Mouse (Mus musculus): ENCODE data around the gene Ankrd34a. TPM values are rescaled to one million over a fixed set of nuclear protein-coding genes. Genes with fewer than 3 reads are reported as not detected.

The Ankrd34a gene
- total and polyA plus RNA-seq, 2 experiments from 2014 or later: 1.2 to 6.8 TPM

DNA sequence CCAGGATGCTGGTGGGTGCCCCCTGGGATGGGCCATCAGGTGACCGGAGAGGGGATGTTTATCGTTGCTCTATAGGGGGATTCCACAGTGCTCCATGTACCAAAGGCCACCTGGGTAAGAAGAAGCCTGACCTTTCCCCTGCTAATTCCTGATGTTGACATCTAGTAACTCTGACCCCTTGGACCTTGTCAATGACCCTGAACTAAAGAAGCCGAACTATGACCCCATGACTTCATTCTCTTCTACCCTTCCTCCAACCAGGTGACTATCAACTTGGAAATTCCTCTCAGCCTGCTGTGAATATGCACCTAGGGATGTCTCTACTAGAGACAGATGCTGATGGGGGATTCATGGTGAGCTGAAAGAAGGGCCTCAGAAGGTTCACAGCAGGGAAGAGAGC, 50.9 kb downstream of the Ankrd34a start:
- Histone ChIP-seq H3K4me1 (ENCODE audit: control insufficient read depth, insufficient read depth) (no peaks in the 10 kb centered on the region), H3K9me3 (replicated peaks; ENCODE audit: control insufficient read depth, low read length) (no peaks in the 10 kb centered on the region), H3K4me3 (ENCODE audit: low read depth, low read length) (no peak overlapping the region), H3K27ac (ENCODE audit: low read depth) (no peak overlapping the region), H3K9ac (replicated peaks; ENCODE audit: low read depth, low read length) (no peak overlapping the region), H3K27me3 (ENCODE audit: control insufficient read depth, insufficient read depth, low read length) (no peaks in the 10 kb centered on the region), H3K36me3 (replicated peaks; ENCODE audit: control insufficient read depth, insufficient read depth, low read length) (peaks cover 17% of the 10 kb centered on the region), H3K4me2 (ENCODE audit: low read depth, low read length) (no peak overlapping the region)
- DNase-seq (ENCODE audit: low spot score) (no peak), ATAC-seq (ENCODE audit: insufficient read depth, low read depth) (no peak)
- 83% methylated on average over 3 of the region's 3 CpGs for WGBS
- no peak for TF ChIP-seq EP300 (IDR thresholded peaks at IDR 0.05; ENCODE audit: low read depth)
- TF ChIP-seq CTCF (IDR thresholded peaks at IDR 0.05; ENCODE audit: low read depth): no peak

Other genes with a start within 250 kb of the Ankrd34a start
- not detected in 2 replicates for gene BC107364, start 144.3 kb upstream of the Ankrd34a start, total RNA-seq (2014; rRNA removed; ENCODE audit: low replicate concordance)
- 0.40 and 0.41 TPM in 2 replicates for gene BC107364, start 144.3 kb upstream of the Ankrd34a start, polyA plus RNA-seq (2015; fragmentation: Nextera tagmentation; extraction: Ambion mirVana)
- gene Hfe2, start 71.5 kb upstream of the Ankrd34a start, total RNA-seq (2014; rRNA removed; ENCODE audit: low replicate concordance): 68.1 and 81.3 TPM in 2 replicates
- 24.7 and 25.9 TPM in 2 replicates for gene Hfe2, start 71.5 kb upstream of the Ankrd34a start, polyA plus RNA-seq (2015; fragmentation: Nextera tagmentation; extraction: Ambion mirVana)
- 1,058 and 1,196 TPM in 2 replicates for gene Txnip, start 38.7 kb upstream of the Ankrd34a start, total RNA-seq (2014; rRNA removed; ENCODE audit: low replicate concordance)
- 332 and 600 TPM in 2 replicates for gene Txnip, start 38.7 kb upstream of the Ankrd34a start, polyA plus RNA-seq (2015; fragmentation: Nextera tagmentation; extraction: Ambion mirVana)
- not detected in 2 replicates for gene Gm16253, start 19.7 kb upstream of the Ankrd34a start, total RNA-seq (2014; rRNA removed; ENCODE audit: low replicate concordance)
- 1.1 and 1.2 TPM in 2 replicates for gene Gm16253, start 19.7 kb upstream of the Ankrd34a start, polyA plus RNA-seq (2015; fragmentation: Nextera tagmentation; extraction: Ambion mirVana)
- gene Polr3gl, start 2.5 kb upstream of the Ankrd34a start, total RNA-seq (2014; rRNA removed; ENCODE audit: low replicate concordance): 10.3 and 13.1 TPM in 2 replicates
- 37.1 and 38.7 TPM in 2 replicates for gene Polr3gl, start 2.5 kb upstream of the Ankrd34a start, polyA plus RNA-seq (2015; fragmentation: Nextera tagmentation; extraction: Ambion mirVana)
- 33.1 and 50.6 TPM in 2 replicates for gene Lix1l, start 4.5 kb downstream of the Ankrd34a start, total RNA-seq (2014; rRNA removed; ENCODE audit: low replicate concordance)
- gene Lix1l, start 4.5 kb downstream of the Ankrd34a start, polyA plus RNA-seq (2015; fragmentation: Nextera tagmentation; extraction: Ambion mirVana): 3.6 and 5.1 TPM in 2 replicates
- 7.5 and 9.2 TPM in 2 replicates for gene Rbm8a, start 33.3 kb downstream of the Ankrd34a start, total RNA-seq (2014; rRNA removed; ENCODE audit: low replicate concordance)
- 64.7 and 65.4 TPM in 2 replicates for gene Rbm8a, start 33.3 kb downstream of the Ankrd34a start, polyA plus RNA-seq (2015; fragmentation: Nextera tagmentation; extraction: Ambion mirVana)
- 46.6 and 50.7 TPM in 2 replicates for gene Pex11b, start 38.7 kb downstream of the Ankrd34a start, total RNA-seq (2014; rRNA removed; ENCODE audit: low replicate concordance)
- gene Pex11b, start 38.7 kb downstream of the Ankrd34a start, polyA plus RNA-seq (2015; fragmentation: Nextera tagmentation; extraction: Ambion mirVana): 41.7 and 43.7 TPM in 2 replicates
- not detected in 2 replicates for gene Gm42957, start 38.8 kb downstream of the Ankrd34a start, total RNA-seq (2014; rRNA removed; ENCODE audit: low replicate concordance)
- gene Gm42957, start 38.8 kb downstream of the Ankrd34a start, polyA plus RNA-seq (2015; fragmentation: Nextera tagmentation; extraction: Ambion mirVana): not detected in 2 replicates
- gene Itga10, start 48.9 kb downstream of the Ankrd34a start, total RNA-seq (2014; rRNA removed; ENCODE audit: low replicate concordance): 0.46 and 4.2 TPM in 2 replicates
- 0.37 and 0.45 TPM in 2 replicates for gene Itga10, start 48.9 kb downstream of the Ankrd34a start, polyA plus RNA-seq (2015; fragmentation: Nextera tagmentation; extraction: Ambion mirVana)
- 0.39 and 0.88 TPM in 2 replicates for gene Ankrd35, start 73.5 kb downstream of the Ankrd34a start, total RNA-seq (2014; rRNA removed; ENCODE audit: low replicate concordance)
- 0.31 and 0.32 TPM in 2 replicates for gene Ankrd35, start 73.5 kb downstream of the Ankrd34a start, polyA plus RNA-seq (2015; fragmentation: Nextera tagmentation; extraction: Ambion mirVana)
- 13.8 and 17.4 TPM in 2 replicates for gene Pias3, start 99.7 kb downstream of the Ankrd34a start, total RNA-seq (2014; rRNA removed; ENCODE audit: low replicate concordance)
- gene Pias3, start 99.7 kb downstream of the Ankrd34a start, polyA plus RNA-seq (2015; fragmentation: Nextera tagmentation; extraction: Ambion mirVana): 19.3 and 22.5 TPM in 2 replicates
- gene Nudt17, start 111.9 kb downstream of the Ankrd34a start, total RNA-seq (2014; rRNA removed; ENCODE audit: low replicate concordance): 2.5 and 9.9 TPM in 2 replicates
- 6.9 and 7.9 TPM in 2 replicates for gene Nudt17, start 111.9 kb downstream of the Ankrd34a start, polyA plus RNA-seq (2015; fragmentation: Nextera tagmentation; extraction: Ambion mirVana)
- gene Polr3c, start 131.0 kb downstream of the Ankrd34a start, total RNA-seq (2014; rRNA removed; ENCODE audit: low replicate concordance): 9.7 and 25.4 TPM in 2 replicates
- gene Polr3c, start 131.0 kb downstream of the Ankrd34a start, polyA plus RNA-seq (2015; fragmentation: Nextera tagmentation; extraction: Ambion mirVana): 21.7 and 23.0 TPM in 2 replicates
- gene Rnf115, start 131.0 kb downstream of the Ankrd34a start, total RNA-seq (2014; rRNA removed; ENCODE audit: low replicate concordance): 27.0 and 35.6 TPM in 2 replicates
- gene Rnf115, start 131.0 kb downstream of the Ankrd34a start, polyA plus RNA-seq (2015; fragmentation: Nextera tagmentation; extraction: Ambion mirVana): 29.0 and 30.0 TPM in 2 replicates
- gene Pdzk1, start 232.6 kb downstream of the Ankrd34a start, total RNA-seq (2014; rRNA removed; ENCODE audit: low replicate concordance): 0.50 TPM in 1 of 2 replicates, not detected in the other
- gene Pdzk1, start 232.6 kb downstream of the Ankrd34a start, polyA plus RNA-seq (2015; fragmentation: Nextera tagmentation; extraction: Ambion mirVana): 0.11 and 0.12 TPM in 2 replicates
- gene Cd160, start 232.7 kb downstream of the Ankrd34a start, total RNA-seq (2014; rRNA removed; ENCODE audit: low replicate concordance): not detected in 2 replicates
- gene Cd160, start 232.7 kb downstream of the Ankrd34a start, polyA plus RNA-seq (2015; fragmentation: Nextera tagmentation; extraction: Ambion mirVana): not detected in 2 replicates

Measured in heart, postnatal 0 days (tissue).